Mouse (Mus musculus) embryonic fibroblast, embryonic 13.5 days (primary cell): ENCODE measurements around the gene Rnh1.

Experiments used
- CTCF ChIP-seq: IDR thresholded peaks from 2 replicates; pipeline ENCODE4 v1.5.1; 2011; ENCODE audit warnings: mild to moderate bottlenecking, control low read depth, low read length, moderate library complexity, borderline replicate concordance; ENCODE audit not compliant: insufficient read depth
- POLR2A ChIP-seq: IDR thresholded peaks from 2 replicates; pipeline ENCODE4 v1.6.1; 2011; ENCODE audit warnings: low read depth, mild to moderate bottlenecking, control low read depth, low read length, moderate library complexity

DNA sequence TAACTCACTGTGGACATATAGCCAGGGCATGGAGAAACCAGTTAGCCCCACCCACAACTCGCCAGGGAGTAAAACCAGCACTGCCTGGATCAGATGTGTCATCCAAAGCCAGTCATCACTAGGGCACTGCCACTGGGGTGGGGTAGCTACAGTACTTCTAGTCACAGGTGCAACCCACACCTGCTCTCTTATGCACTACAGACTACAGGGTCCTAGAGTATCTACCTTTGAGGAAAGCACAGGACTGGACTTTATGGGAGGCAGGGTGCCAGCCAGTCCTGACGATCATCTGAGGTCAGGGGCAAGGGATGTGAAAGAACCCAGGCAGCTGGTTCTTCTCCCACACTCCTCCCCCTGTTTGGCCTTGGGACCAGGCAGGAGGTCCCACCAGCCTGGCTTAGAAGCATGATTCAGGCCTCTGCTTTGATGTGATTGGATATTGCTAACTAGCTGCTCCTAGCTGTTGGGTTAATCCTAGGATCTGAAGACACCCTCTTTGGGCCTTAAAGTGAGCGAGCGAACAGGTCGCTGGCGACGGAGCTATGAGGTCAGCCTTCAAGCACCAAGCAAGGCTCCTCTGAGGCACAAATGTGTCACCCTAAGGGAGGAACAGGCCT, 4.6 kb downstream of the Rnh1 start:
- TF ChIP-seq CTCF (no peak), POLR2A (no peak; the same call in 1 of the 2 replicates)
